Mouse (Mus musculus) central nervous system, embryonic 18 days (tissue): ENCODE measurements around the gene Mbtps1. TPM values are rescaled to one million over a fixed set of nuclear protein-coding genes. Genes with fewer than 3 reads are reported as not detected.

ENCODE experiments used
- polyA plus RNA-seq: library from polyadenylated mRNA; depleted of rRNA; stranded (reverse); fragments of >200 nt; gene quantifications from 2 replicates; pipeline ENCODE4 v1.2.3, GENCODE M21; 2012; rRNA removed

The Mbtps1 gene
- polyA plus RNA-seq: 72.5 and 75.5 TPM in 2 replicates

DNA sequence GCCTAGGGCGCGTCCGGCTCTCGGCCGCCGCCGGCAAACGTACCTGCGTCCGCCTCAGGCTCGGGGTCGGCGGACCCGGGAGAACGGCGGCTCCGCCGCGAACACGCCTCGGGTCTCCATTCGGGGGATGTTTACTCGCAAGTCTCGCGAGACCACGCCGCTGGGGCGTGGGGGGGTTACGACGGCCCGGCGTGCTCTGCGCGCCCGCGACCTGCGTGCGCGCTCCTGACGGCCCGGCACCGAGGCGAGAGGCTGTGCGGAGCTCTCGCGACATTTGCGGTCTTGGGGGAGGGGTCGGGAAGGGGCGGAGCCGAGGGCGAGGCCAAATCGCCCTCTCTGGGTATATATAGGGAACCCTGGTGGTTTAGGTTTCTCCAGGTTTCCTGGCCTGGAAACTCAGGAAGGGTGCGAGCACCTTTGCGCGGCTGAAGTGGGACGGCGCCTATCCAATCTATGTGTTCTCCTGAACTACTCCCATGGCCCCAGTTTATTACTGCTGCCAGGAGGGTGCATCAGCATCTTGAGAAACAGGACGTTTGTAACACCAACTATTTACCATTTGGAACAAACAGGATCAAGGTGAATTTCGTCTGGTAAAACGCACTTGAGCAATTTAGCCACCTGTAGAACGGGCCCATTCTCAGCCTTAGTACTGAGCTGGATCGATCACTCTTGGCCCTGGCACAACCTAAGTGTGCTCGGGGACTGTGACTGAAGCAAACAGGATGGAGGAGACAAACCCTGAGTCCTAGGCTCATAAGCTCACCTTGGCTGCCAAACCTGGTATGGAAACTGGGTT lies at the start of gene Mbtps1:
TSS of gene Mbtps1 (minus strand) at position 133 of the 799 bp plus-strand sequence.

GRCm38 (mm10) chr8:119604996-119605395 lies 46.5 kb upstream of the Mbtps1 start, which contains the start of gene Taf1c:
Taf1c (minus strand) TSS chr8:119605222.

GRCm38 (mm10) chr8:119574437-119575365 lies 16.2 kb upstream of the Mbtps1 start, which contains the start of the genes Hsdl1 and Dnaaf1:
Hsdl1 (minus strand) TSS chr8:119575183.
Dnaaf1 (plus strand) TSS chr8:119575235.

GRCm38 (mm10) chr8:119501598-119501997 lies 56.9 kb downstream of the Mbtps1 start, which contains the start of gene Slc38a8:
Slc38a8 (minus strand) TSS chr8:119501698.

Other genes starting within 250 kb of the Mbtps1 start
- 678 TPM in 2 replicates for gene Hsbp1, start 214.2 kb downstream of the Mbtps1 start, polyA plus RNA-seq
- gene Mlycd, start 163.9 kb downstream of the Mbtps1 start, polyA plus RNA-seq: 18.3 and 19.3 TPM in 2 replicates
- gene Osgin1, start 124.6 kb downstream of the Mbtps1 start, polyA plus RNA-seq: 0.53 and 0.73 TPM in 2 replicates
- gene Necab2, start 112.0 kb downstream of the Mbtps1 start, polyA plus RNA-seq: 42.8 and 44.1 TPM in 2 replicates
- 0.08 and 0.09 TPM in 2 replicates for gene Slc38a8, start 57.0 kb downstream of the Mbtps1 start, polyA plus RNA-seq
- 76.3 and 83.7 TPM in 2 replicates for gene Hsdl1, start 16.4 kb upstream of the Mbtps1 start, polyA plus RNA-seq
- gene Dnaaf1, start 16.5 kb upstream of the Mbtps1 start, polyA plus RNA-seq: 0.53 and 0.62 TPM in 2 replicates
- gene Taf1c, start 46.5 kb upstream of the Mbtps1 start, polyA plus RNA-seq: 22.8 and 24.0 TPM in 2 replicates
- 0.27 and 0.51 TPM in 2 replicates for gene Adad2, start 54.0 kb upstream of the Mbtps1 start, polyA plus RNA-seq
- gene Kcng4, start 76.9 kb upstream of the Mbtps1 start, polyA plus RNA-seq: 0.19 and 0.41 TPM in 2 replicates
- 8.6 and 9.7 TPM in 2 replicates for gene Wfdc1, start 107.6 kb upstream of the Mbtps1 start, polyA plus RNA-seq
- 0.27 and 0.30 TPM in 2 replicates for gene Atp2c2, start 141.3 kb upstream of the Mbtps1 start, polyA plus RNA-seq
- 13.9 and 14.5 TPM in 2 replicates for gene Tldc1, start 219.7 kb upstream of the Mbtps1 start, polyA plus RNA-seq